Mouse (Mus musculus) liver, postnatal 0 days (tissue): ENCODE measurements at regions not wholly inside any gene's neighbourhood (a gene's known extent, or its start where the extent isn't known, plus 50 kb on each side); places are given as distances from the start of the nearest gene placed in this dataset.

Experiments
- ATAC-seq: fragments of 200-750 bp; cut with Nextera tagmentation; 2 replicates; pipeline ENCODE4 v1.8.0; 2017; ENCODE audit warnings: mild to moderate bottlenecking, moderate library complexity
- DNase-seq: peaks from one replicate; pipeline ENCODE4 v3.0.0-alpha.2; 2016
- H3K27ac ChIP-seq: fragments of 300-500 bp; sonication (generic); 2 replicates; pipeline ENCODE4 v1.5.1; 2014; ENCODE audit warnings: antibody characterized with exemption, moderate library complexity, mild to moderate bottlenecking, low read depth
- H3K27me3 ChIP-seq: fragments of 300-500 bp; sonication (generic); 2 replicates; pipeline ENCODE4 v1.6.1; 2014; ENCODE audit warnings: low read length, control low read depth, mixed read lengths; ENCODE audit not compliant: insufficient read depth
- H3K36me3 ChIP-seq: fragments of 300-500 bp; sonication (generic); replicated peaks from 2 replicates; pipeline ENCODE4 v1.6.1; 2014; ENCODE audit warnings: mild to moderate bottlenecking, control low read depth, low read length, moderate library complexity, mixed read lengths; ENCODE audit not compliant: insufficient read depth
- H3K4me1 ChIP-seq: fragments of 300-500 bp; sonication (generic); 2 replicates; pipeline ENCODE4 v1.6.1; 2014; ENCODE audit warnings: antibody characterized with exemption, mild to moderate bottlenecking, control low read depth; ENCODE audit not compliant: insufficient read depth
- H3K4me2 ChIP-seq: fragments of 300-500 bp; sonication (generic); 2 replicates; pipeline ENCODE4 v1.6.1; 2014; ENCODE audit warnings: low read depth, mild to moderate bottlenecking, low read length, moderate library complexity, mixed read lengths
- H3K4me3 ChIP-seq: fragments of 300-500 bp; sonication (generic); 2 replicates; pipeline ENCODE4 v1.5.1; 2014; ENCODE audit warnings: low read depth, low read length
- H3K9ac ChIP-seq: fragments of 300-500 bp; sonication (generic); replicated peaks from 2 replicates; pipeline ENCODE4 v1.6.1; 2014; ENCODE audit warnings: mild to moderate bottlenecking, moderate library complexity
- H3K9me3 ChIP-seq: fragments of 300-500 bp; sonication (generic); 2 replicates; pipeline ENCODE4 v1.6.1; 2016; ENCODE audit warnings: mild to moderate bottlenecking, control low read depth, low read length, mixed read lengths
- CTCF ChIP-seq: sonication (generic); IDR thresholded peaks from 2 replicates; pipeline ENCODE4 v1.5.1; 2016; ENCODE audit warnings: antibody characterized with exemption, low read depth
- EP300 ChIP-seq: IDR thresholded peaks from 2 replicates; pipeline ENCODE4 v1.6.1; 2016; ENCODE audit warnings: antibody characterized with exemption, low read depth, mild to moderate bottlenecking
- WGBS: fragments of 180-500 bp; shearing (Covaris S2); extraction: QIAGEN DNeasy Blood & Tissue Kit; methylation state at CpG from one replicate; pipeline ENCODE4 v1.1.7; 2014; ENCODE audit not compliant: insufficient replicate concordance; 5-methylcytosine and 5-hydroxymethylcytosine counted together

GRCm38 (mm10) chr10:87667651-87668140 lies 146.1 kb downstream of the Pah start:
- Histone ChIP-seq H3K9ac (no peak overlapping the region), H3K27ac (no peak overlapping the region), H3K4me3 (no peak overlapping the region), H3K27me3 (no peaks in the 10 kb centered on the region), H3K4me1 (no peaks in the 10 kb centered on the region), H3K4me2 (no peak overlapping the region), H3K9me3 (no peaks in the 10 kb centered on the region), H3K36me3 (no peaks in the 10 kb centered on the region)
- DNase-seq (no peak), ATAC-seq (no peak)
- TF ChIP-seq EP300 (no peak), CTCF (no peak)
- 75% methylated on average over 10 of the region's 10 CpGs for WGBS

GRCm38 (mm10) chr10:87674740-87675420 lies 153.3 kb downstream of the Pah start:
- H3K4me1 ChIP-seq = no peaks in the 10 kb centered on the region
- H3K27ac ChIP-seq = peak overlapping the region; percentile 17; the same call in 1 of the 2 replicates
- ATAC-seq (peak; percentile 41), DNase-seq (peak; percentile 21)
- H3K9me3 ChIP-seq = no peaks in the 10 kb centered on the region
- 35% methylated on average over 5 of the region's 5 CpGs for WGBS
- H3K27me3 ChIP-seq = no peaks in the 10 kb centered on the region
- TF ChIP-seq CTCF = no peak
- TF ChIP-seq EP300 = no peak; the same call in 1 of the 2 replicates
- no peak overlapping the region for H3K4me2 ChIP-seq
- H3K9ac ChIP-seq = no peak overlapping the region
- no peak overlapping the region for H3K4me3 ChIP-seq
- H3K36me3 ChIP-seq = no peaks in the 10 kb centered on the region

- Histone ChIP-seq H3K4me1 (no peaks in the 10 kb centered on the region; the same call in 1 of the 2 replicates), H3K27ac (no peak overlapping the region), H3K36me3 (no peaks in the 10 kb centered on the region), H3K4me2 (no peak overlapping the region), H3K27me3 (no peaks in the 10 kb centered on the region), H3K9me3 (no peaks in the 10 kb centered on the region), H3K4me3 (no peak overlapping the region), H3K9ac (no peak overlapping the region)
- 70% methylated on average over 4 of the region's 4 CpGs for WGBS
- DNase-seq (no peak), ATAC-seq (no peak)
- TF ChIP-seq EP300 = no peak
- peak; percentile 47 for TF ChIP-seq CTCF
Measured at GRCm38 (mm10) chr10:87676041-87676672, 154.6 kb downstream of the Pah start.

- H3K27ac ChIP-seq = no peak overlapping the region
- DNase-seq = no peak
- H3K27me3 ChIP-seq = no peaks in the 10 kb centered on the region
- no peaks in the 10 kb centered on the region for H3K9me3 ChIP-seq
- H3K4me3 ChIP-seq = no peak overlapping the region
- no peak overlapping the region for H3K9ac ChIP-seq
- no peaks in the 10 kb centered on the region for H3K36me3 ChIP-seq
- no peaks in the 10 kb centered on the region; the same call in 1 of the 2 replicates for H3K4me1 ChIP-seq
- ATAC-seq = no peak
- no peak overlapping the region for H3K4me2 ChIP-seq
- TF ChIP-seq CTCF = no peak
- TF ChIP-seq EP300 = no peak
Measured at GRCm38 (mm10) chr10:87678984-87679383, 157.4 kb downstream of the Pah start.

- Histone ChIP-seq H3K4me1 (no peaks in the 10 kb centered on the region; the same call in 1 of the 2 replicates), H3K36me3 (no peaks in the 10 kb centered on the region), H3K27me3 (no peaks in the 10 kb centered on the region), H3K4me3 (no peak overlapping the region), H3K27ac (no peak overlapping the region), H3K9ac (no peak overlapping the region), H3K4me2 (no peak overlapping the region), H3K9me3 (no peaks in the 10 kb centered on the region)
- 66% methylated on average over 4 of the region's 4 CpGs for WGBS
- DNase-seq = no peak
- no peak for ATAC-seq
- no peak for TF ChIP-seq CTCF
- TF ChIP-seq EP300 = no peak
Measured at GRCm38 (mm10) chr10:87686311-87686710, 164.7 kb downstream of the Pah start.

GRCm38 (mm10) chr10:87686785-87687184 lies 165.2 kb downstream of the Pah start:
- Histone ChIP-seq H3K9me3 (no peaks in the 10 kb centered on the region), H3K27ac (no peak overlapping the region), H3K4me1 (no peaks in the 10 kb centered on the region), H3K9ac (no peak overlapping the region), H3K4me2 (no peak overlapping the region), H3K27me3 (no peaks in the 10 kb centered on the region), H3K36me3 (no peaks in the 10 kb centered on the region), H3K4me3 (no peak overlapping the region)
- WGBS = 71% methylated on average over 2 of the region's 2 CpGs
- no peak for ATAC-seq
- no peak for DNase-seq
- TF ChIP-seq EP300 (no peak), CTCF (no peak)
